Mouse (Mus musculus) forebrain, embryonic 16.5 days (tissue): ENCODE measurements at regions not wholly inside any gene's neighbourhood (a gene's known extent, or its start where the extent isn't known, plus 50 kb on each side); places are given as distances from the start of the nearest gene placed in this dataset.

Experiments
- ATAC-seq: fragments of 200-750 bp; cut with Nextera tagmentation; 2 replicates; pipeline ENCODE4 v1.8.0; 2017; ENCODE audit warnings: mild to moderate bottlenecking, moderate library complexity
- H3K27ac ChIP-seq: fragments of 300-500 bp; sonication (generic); 2 replicates; pipeline ENCODE4 v1.5.1; 2014; ENCODE audit warnings: low read length, control low read depth
- H3K27me3 ChIP-seq: fragments of 300-500 bp; sonication (generic); replicated peaks from 2 replicates; pipeline ENCODE4 v1.6.1; 2014; ENCODE audit warnings: low read length; ENCODE audit not compliant: control insufficient read depth, insufficient read depth
- H3K36me3 ChIP-seq: fragments of 300-500 bp; sonication (generic); 2 replicates; pipeline ENCODE4 v1.6.1; 2014; ENCODE audit not compliant: control insufficient read depth, insufficient read depth
- H3K4me1 ChIP-seq: fragments of 300-500 bp; sonication (generic); replicated peaks from 2 replicates; pipeline ENCODE4 v1.6.1; 2014; ENCODE audit warnings: low read length; ENCODE audit not compliant: control insufficient read depth, insufficient read depth
- H3K4me2 ChIP-seq: fragments of 300-500 bp; sonication (generic); 2 replicates; pipeline ENCODE4 v1.6.1; 2014; ENCODE audit warnings: mild to moderate bottlenecking, low read length, control low read depth
- H3K4me3 ChIP-seq: fragments of 300-500 bp; sonication (generic); replicated peaks from 2 replicates; pipeline ENCODE4 v1.5.1; 2014; ENCODE audit warnings: mild to moderate bottlenecking, low read length, control low read depth
- H3K9ac ChIP-seq: fragments of 300-500 bp; sonication (generic); replicated peaks from 2 replicates; pipeline ENCODE4 v1.6.1; 2014; ENCODE audit warnings: low read depth, low read length, control low read depth
- H3K9me3 ChIP-seq: fragments of 300-500 bp; sonication (generic); 2 replicates; pipeline ENCODE4 v1.6.1; 2016; ENCODE audit warnings: low read length; ENCODE audit not compliant: control insufficient read depth
- WGBS: fragments of 180-500 bp; shearing (Covaris S2); extraction: QIAGEN DNeasy Blood & Tissue Kit; methylation state at CpG from one replicate; pipeline ENCODE4 v1.1.7; 2014; 5-methylcytosine and 5-hydroxymethylcytosine counted together

- Histone ChIP-seq H3K9me3 (no peaks in the 10 kb centered on the region), H3K27me3 (no peaks in the 10 kb centered on the region), H3K9ac (no peak overlapping the region), H3K36me3 (no peaks in the 10 kb centered on the region), H3K27ac (no peak overlapping the region), H3K4me2 (no peak overlapping the region), H3K4me3 (no peak overlapping the region), H3K4me1 (no peaks in the 10 kb centered on the region)
- WGBS, result 91% methylated on average over 4 of the region's 4 CpGs
- ATAC-seq, result no peak
Measured at GRCm38 (mm10) chr2:169109044-169109443, 153.7 kb upstream of the Zfp64 start.

- WGBS, result 48% methylated on average over 10 of the region's 10 CpGs
Measured at GRCm38 (mm10) chr2:169108037-169108436, 152.7 kb upstream of the Zfp64 start.

GRCm38 (mm10) chr2:169101506-169102261 is 146.3 kb upstream of the Zfp64 start:
- no peak for ATAC-seq
- no peaks in the 10 kb centered on the region for H3K4me1 ChIP-seq
- no peaks in the 10 kb centered on the region for H3K27me3 ChIP-seq
- H3K36me3 ChIP-seq, result no peaks in the 10 kb centered on the region
- H3K27ac ChIP-seq, result no peak overlapping the region
- 92% methylated on average over 13 of the region's 13 CpGs for WGBS
- no peak overlapping the region for H3K9ac ChIP-seq
- H3K4me3 ChIP-seq, result no peak overlapping the region
- no peak overlapping the region for H3K4me2 ChIP-seq
- H3K9me3 ChIP-seq, result peaks cover 9% of the 10 kb centered on the region; the same call in 1 of the 2 replicates

More at GRCm38 (mm10) chr2:169108037-169108436, 152.7 kb upstream of the Zfp64 start:
- Histone ChIP-seq H3K4me2 (no peak overlapping the region), H3K4me1 (no peaks in the 10 kb centered on the region), H3K27me3 (no peaks in the 10 kb centered on the region), H3K9me3 (no peaks in the 10 kb centered on the region), H3K27ac (no peak overlapping the region), H3K36me3 (no peaks in the 10 kb centered on the region), H3K9ac (no peak overlapping the region), H3K4me3 (no peak overlapping the region)
- ATAC-seq, result no peak

- H3K27ac ChIP-seq, result no peak overlapping the region
- H3K27me3 ChIP-seq, result no peaks in the 10 kb centered on the region
- no peak for ATAC-seq
- peaks cover 9% of the 10 kb centered on the region; the same call in 1 of the 2 replicates for H3K9me3 ChIP-seq
- H3K4me3 ChIP-seq, result no peak overlapping the region
- H3K4me1 ChIP-seq, result no peaks in the 10 kb centered on the region
- H3K4me2 ChIP-seq, result no peak overlapping the region
- WGBS, result 92% methylated on average over 6 of the region's 10 CpGs
- no peak overlapping the region for H3K9ac ChIP-seq
- H3K36me3 ChIP-seq, result no peaks in the 10 kb centered on the region
Measured at GRCm38 (mm10) chr2:169100516-169100915, 145.1 kb upstream of the Zfp64 start.

- no peak for ATAC-seq
- Histone ChIP-seq H3K27me3 (0 out of 2 replicates have a peak, but pooled peaks cover 3% of the 10 kb centered on the region), H3K4me3 (no peak overlapping the region), H3K4me1 (no peaks in the 10 kb centered on the region; the same call in 1 of the 2 replicates), H3K27ac (no peak overlapping the region), H3K36me3 (no peaks in the 10 kb centered on the region), H3K9me3 (peaks cover 9% of the 10 kb centered on the region; the same call in 1 of the 2 replicates), H3K9ac (no peak overlapping the region), H3K4me2 (no peak overlapping the region)
- WGBS, result 83% methylated on average over 12 of the region's 12 CpGs
Measured at GRCm38 (mm10) chr2:169099678-169100077, 144.3 kb upstream of the Zfp64 start.

GRCm38 (mm10) chr2:169098591-169098990 is 143.2 kb upstream of the Zfp64 start:
- Histone ChIP-seq H3K4me3 (no peak overlapping the region), H3K4me1 (peaks cover 7% of the 10 kb centered on the region), H3K9ac (no peak overlapping the region), H3K27me3 (0 out of 2 replicates have a peak, but pooled peaks cover 3% of the 10 kb centered on the region), H3K4me2 (no peak overlapping the region), H3K9me3 (peaks cover 9% of the 10 kb centered on the region; the same call in 1 of the 2 replicates), H3K36me3 (no peaks in the 10 kb centered on the region), H3K27ac (no peak overlapping the region)
- 89% methylated on average over 6 of the region's 6 CpGs for WGBS
- ATAC-seq, result no peak

- Histone ChIP-seq H3K9ac (no peak overlapping the region), H3K27ac (no peak overlapping the region)
- 6% methylated on average over 22 of the region's 22 CpGs for WGBS
Measured at GRCm38 (mm10) chr2:169094011-169094754, 138.8 kb upstream of the Zfp64 start.

GRCm38 (mm10) chr2:169090256-169090655 is 134.9 kb upstream of the Zfp64 start:
- 83% methylated on average over 3 of the region's 3 CpGs for WGBS
- Histone ChIP-seq H3K36me3 (no peaks in the 10 kb centered on the region), H3K4me1 (peaks cover 7% of the 10 kb centered on the region), H3K4me3 (no peak overlapping the region), H3K4me2 (no peak overlapping the region), H3K27me3 (0 out of 2 replicates have a peak, but pooled peaks cover 3% of the 10 kb centered on the region), H3K27ac (no peak overlapping the region), H3K9ac (no peak overlapping the region), H3K9me3 (peaks cover 5% of the 10 kb centered on the region; the same call in 1 of the 2 replicates)
- no peak for ATAC-seq

More at GRCm38 (mm10) chr2:169094011-169094754, 138.8 kb upstream of the Zfp64 start:
- 0 out of 2 replicates have a peak, but pooled peaks cover 3% of the 10 kb centered on the region for H3K27me3 ChIP-seq
- no peak for ATAC-seq
- H3K9me3 ChIP-seq, result peaks cover 5% of the 10 kb centered on the region; the same call in 1 of the 2 replicates
- peaks cover 7% of the 10 kb centered on the region for H3K4me1 ChIP-seq
- no peak overlapping the region for H3K4me3 ChIP-seq
- H3K36me3 ChIP-seq, result no peaks in the 10 kb centered on the region
- peak overlapping the region; percentile 21; the same call in 1 of the 2 replicates for H3K4me2 ChIP-seq

GRCm38 (mm10) chr2:169088870-169089484 is 133.6 kb upstream of the Zfp64 start:
- Histone ChIP-seq H3K4me1 (peaks cover under 1% of the 10 kb centered on the region), H3K4me2 (no peak overlapping the region), H3K27me3 (no peaks in the 10 kb centered on the region), H3K36me3 (no peaks in the 10 kb centered on the region), H3K27ac (no peak overlapping the region), H3K9me3 (peaks cover 8% of the 10 kb centered on the region; the same call in 1 of the 2 replicates), H3K9ac (no peak overlapping the region), H3K4me3 (no peak overlapping the region)
- ATAC-seq, result no peak
- WGBS, result 79% methylated on average over 16 of the region's 16 CpGs
